9 mouse cellular contexts compared by ENCODE assay signal in genomic region chr12:85813599-85813998, GRCm38 (mm10). TPM values are rescaled to one million over a fixed set of nuclear protein-coding genes. Genes with fewer than 3 reads are reported as not detected.
DNase-seq lines count a peak whose midpoint lies in the region; ATAC-seq and TF ChIP-seq lines count a peak whose summit lies in the region.
"Had no signal": no experiment of that assay in that cellular context is flagged by ENCODE, and none has a peak within 500 bp of the region (broad histone marks: within the 10 kb centered on the region; RNA-seq: fewer than 3 reads in every experiment).

No protein-coding gene starts in this region.

- WGBS in kidney, adult 2 months: 27% methylated on average over 2 of the region's 2 CpGs
- WGBS in midbrain, postnatal 0 days: 82% methylated on average over 2 of the region's 2 CpGs

- no peak overlapping the region for H3K9ac ChIP-seq in midbrain, postnatal 0 days (replicated peaks; ENCODE audit: low read length, poor library complexity, severe bottlenecking)
- H3K9ac ChIP-seq: limb, embryonic 15.5 days had no signal

- no peak for TF ChIP-seq POLR2A in kidney, adult 2 months (IDR thresholded peaks at IDR 0.05; ENCODE audit: low read depth, low read length)

- DNase-seq in ZHBTc4 (ENCODE audit: low read depth, low spot score): peak; percentile 77
- DNase-seq in gastrocnemius, postnatal 36 days: peak; percentile 20 to 21
- peak; percentile 84 for DNase-seq in kidney, adult 2 months
- DNase-seq in lung, adult 18-20 months: peak; percentile 77 to 88
- DNase-seq in natural killer cell, adult 2 months (ENCODE audit: low spot score in 2 of 2): no peak
- DNase-seq in midbrain, postnatal 0 days (ENCODE audit: low spot score): no peak
- DNase-seq in cerebellum, postnatal 10 days: no peak
- DNase-seq: cerebellum, adult 9-11 months had no signal

- H3K27ac ChIP-seq in kidney, adult 2 months (ENCODE audit: insufficient read depth, low read depth, low read length): peak overlapping the region; percentile 16; the same call in 1 of the 2 replicates
- no peak overlapping the region for H3K27ac ChIP-seq in midbrain, postnatal 0 days (ENCODE audit: low read depth, low read length)
- H3K27ac ChIP-seq: limb, embryonic 15.5 days had no signal

- ATAC-seq in midbrain, postnatal 0 days (ENCODE audit: low FRiP score): no peak

- no peaks in the 10 kb centered on the region for H3K9me3 ChIP-seq in midbrain, postnatal 0 days (ENCODE audit: low read length)
- H3K9me3 ChIP-seq: limb, embryonic 15.5 days had no signal

- H3K36me3 ChIP-seq in kidney, adult 2 months (ENCODE audit: control insufficient read depth, insufficient read depth, low read length): no peaks in the 10 kb centered on the region
- peaks cover 19% of the 10 kb centered on the region for H3K36me3 ChIP-seq in midbrain, postnatal 0 days (ENCODE audit: insufficient read depth, low read length)

- TF ChIP-seq CTCF in kidney, adult 2 months (conservative IDR thresholded peaks at IDR 0.05; ENCODE audit: insufficient read depth, insufficient read length, low read depth, low read length): no peak
- no peak for TF ChIP-seq CTCF in midbrain, postnatal 0 days (IDR thresholded peaks at IDR 0.05)

- H3K4me3 ChIP-seq in kidney, adult 2 months (ENCODE audit: insufficient read depth, low read depth, low read length): no peak overlapping the region
- no peak overlapping the region for H3K4me3 ChIP-seq in midbrain, postnatal 0 days (ENCODE audit: low read depth, low read length)
- H3K4me3 ChIP-seq: limb, embryonic 15.5 days had no signal

- H3K4me1 ChIP-seq in kidney, adult 2 months (ENCODE audit: control insufficient read depth, insufficient read depth, low read length): no peaks in the 10 kb centered on the region; the same call in 1 of the 2 replicates
- H3K4me1 ChIP-seq in midbrain, postnatal 0 days (ENCODE audit: insufficient read depth, low read length): no peaks in the 10 kb centered on the region
- H3K4me1 ChIP-seq: limb, embryonic 15.5 days had no signal

- H3K4me2 ChIP-seq in midbrain, postnatal 0 days (ENCODE audit: low read depth, low read length, poor library complexity, severe bottlenecking): no peak overlapping the region
- H3K4me2 ChIP-seq: limb, embryonic 15.5 days had no signal

- intact Hi-C loops in gastrocnemius, postnatal 36 days (cut with DNase I): no loop called here

- no peaks in the 10 kb centered on the region for H3K27me3 ChIP-seq in kidney, adult 2 months (replicated peaks; ENCODE audit: control insufficient read depth, insufficient read depth, low read length)
- H3K27me3 ChIP-seq in midbrain, postnatal 0 days (ENCODE audit: insufficient read depth, low read length): no peaks in the 10 kb centered on the region
- H3K27me3 ChIP-seq: limb, embryonic 15.5 days had no signal

RNA-seq across cellular contexts. Expression of gene Erg28, which starts 10.8 kb away (rescaled TPM):
- total RNA-seq in gastrocnemius, postnatal 36 days (2021): 1 to 10 TPM; 2.7 to 3.9 TPM
- polyA plus RNA-seq in kidney, adult 2 months (2012; rRNA removed): 43.1 and 48.4 TPM in 2 replicates
- 71.4 and 79.8 TPM in 2 replicates for total RNA-seq in midbrain, postnatal 0 days (2014; rRNA removed)
- 104 and 110 TPM in 2 replicates for polyA plus RNA-seq in midbrain, postnatal 0 days (2015; fragmentation: Nextera tagmentation; extraction: Ambion mirVana)

RNA-seq across cellular contexts. Expression of gene Ttll5, which starts 10.9 kb away (rescaled TPM):
- 1 to 10 TPM; 5.5 to 6.1 TPM for total RNA-seq in gastrocnemius, postnatal 36 days (2021)
- polyA plus RNA-seq in kidney, adult 2 months (2012; rRNA removed): 12.0 and 12.9 TPM in 2 replicates
- total RNA-seq in midbrain, postnatal 0 days (2014; rRNA removed): 15.9 and 24.0 TPM in 2 replicates
- 10.0 and 10.4 TPM in 2 replicates for polyA plus RNA-seq in midbrain, postnatal 0 days (2015; fragmentation: Nextera tagmentation; extraction: Ambion mirVana)

Comparison
In these comparisons a context has a peak if more than half of its experiments do, and no peak if none do; other contexts are left out.
1. DNase-seq: peak in ZHBTc4 (single experiment), gastrocnemius, postnatal 36 days (2 of 2), kidney, adult 2 months (single experiment) and lung, adult 18-20 months (2 of 2); none in natural killer cell, adult 2 months (0 of 2), midbrain, postnatal 0 days (single experiment) and cerebellum, postnatal 10 days (0 of 2).
2. RNA of gene Erg28, which starts 10.8 kb away (total RNA-seq): 71.4 to 79.8 TPM in midbrain, postnatal 0 days; 2.7 to 3.9 TPM in gastrocnemius, postnatal 36 days; every median in the first group is over 10 times any median in the second.